Mouse (Mus musculus): Measurements from ENCODE around the gene Tubb4b. TPM values are rescaled to one million over a fixed set of nuclear protein-coding genes. Genes with fewer than 3 reads are reported as not detected.

Tubb4b gene
- polyA plus RNA-seq, 1 experiment: 449 TPM

DNA sequence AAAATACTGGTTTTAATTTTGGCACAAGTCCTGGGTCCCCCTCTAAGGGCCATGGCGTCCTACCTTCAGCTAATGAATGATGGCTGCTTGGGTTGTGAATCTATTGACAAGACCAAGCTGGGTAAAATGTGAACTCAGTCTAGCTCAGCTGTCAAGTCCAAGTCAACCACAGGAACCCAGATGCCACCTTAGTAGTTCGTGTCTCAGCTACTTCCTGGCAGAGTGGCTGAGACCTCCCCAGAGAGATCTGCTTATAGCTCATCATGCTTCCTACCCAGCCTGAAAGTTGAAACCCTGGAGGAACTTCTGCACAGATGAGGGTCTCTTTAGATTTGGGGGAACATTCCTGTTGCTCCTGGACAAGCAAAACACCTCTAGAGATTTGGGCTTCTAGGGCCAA lies 41.2 kb downstream of the Tubb4b start:
- TF ChIP-seq CTCF (IDR thresholded peaks at IDR 0.05; ENCODE audit: borderline replicate concordance, extremely low read depth, insufficient read depth, insufficient read length) (no peak), POLR2A (IDR thresholded peaks at IDR 0.05; ENCODE audit: borderline replicate concordance, extremely low read depth, insufficient read depth, insufficient read length, poor library complexity, severe bottlenecking) (no peak)
- peak; percentile 13 for DNase-seq (ENCODE audit: low read depth)

GRCm38 (mm10) chr2:25182664-25183063 lies 41.8 kb downstream of the Tubb4b start:
- no peak for TF ChIP-seq CTCF (IDR thresholded peaks at IDR 0.05; ENCODE audit: borderline replicate concordance, extremely low read depth, insufficient read depth, insufficient read length)
- peak; percentile 21; the same call in 1 of the 2 replicates for TF ChIP-seq POLR2A (IDR thresholded peaks at IDR 0.05; ENCODE audit: borderline replicate concordance, extremely low read depth, insufficient read depth, insufficient read length, poor library complexity, severe bottlenecking)
- peak; percentile 93 for DNase-seq (ENCODE audit: low read depth)

DNA sequence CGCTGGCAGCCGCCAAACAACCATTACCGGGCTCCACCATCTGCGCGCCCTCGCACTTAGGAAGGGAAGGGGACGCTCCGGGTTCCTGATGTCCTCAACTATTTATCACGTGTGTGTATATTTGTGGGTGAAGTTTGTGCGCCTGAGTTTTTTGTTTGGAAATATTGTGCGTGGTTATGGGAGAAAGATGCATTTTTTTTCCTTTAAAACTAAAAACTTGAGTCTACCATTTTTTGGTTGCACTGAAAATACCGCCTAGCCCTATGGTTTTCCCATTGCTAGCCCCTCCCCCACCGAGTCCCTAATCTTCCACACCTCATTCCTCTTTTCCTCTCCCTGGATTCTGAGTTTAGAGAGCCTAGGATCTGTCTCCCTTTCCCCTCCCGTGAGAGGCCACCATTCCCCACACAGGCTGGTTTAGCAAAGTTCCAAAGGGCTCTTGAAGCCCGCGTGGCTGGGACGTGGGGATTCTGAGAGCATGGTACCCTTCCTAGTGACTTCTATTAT lies 42.6 kb downstream of the Tubb4b start:
- TF ChIP-seq POLR2A (IDR thresholded peaks at IDR 0.05; ENCODE audit: borderline replicate concordance, extremely low read depth, insufficient read depth, insufficient read length, poor library complexity, severe bottlenecking) (0 out of 2 replicates have a peak, but pooled peaks have one; percentile 10), CTCF (IDR thresholded peaks at IDR 0.05; ENCODE audit: borderline replicate concordance, extremely low read depth, insufficient read depth, insufficient read length) (no peak)
- peak; percentile 43 for DNase-seq (ENCODE audit: low read depth)

- DNase-seq (ENCODE audit: low read depth): peak; percentile 80
- no peak for TF ChIP-seq POLR2A (IDR thresholded peaks at IDR 0.05; ENCODE audit: borderline replicate concordance, extremely low read depth, insufficient read depth, insufficient read length, poor library complexity, severe bottlenecking)
- TF ChIP-seq CTCF (IDR thresholded peaks at IDR 0.05; ENCODE audit: borderline replicate concordance, extremely low read depth, insufficient read depth, insufficient read length): no peak
Measured at GRCm38 (mm10) chr2:25180973-25181890, 43.3 kb downstream of the Tubb4b start.

GRCm38 (mm10) chr2:25180478-25180903 lies 44.0 kb downstream of the Tubb4b start, which contains the start of gene Nrarp:
TSS of gene Nrarp (plus strand) at chr2:25180758.
- peak; percentile 38; the same call in 1 of the 2 replicates for TF ChIP-seq CTCF (IDR thresholded peaks at IDR 0.05; ENCODE audit: borderline replicate concordance, extremely low read depth, insufficient read depth, insufficient read length)
- peak; percentile 40; the same call in 1 of the 2 replicates for TF ChIP-seq POLR2A (IDR thresholded peaks at IDR 0.05; ENCODE audit: borderline replicate concordance, extremely low read depth, insufficient read depth, insufficient read length, poor library complexity, severe bottlenecking)
- peak; percentile 98 for DNase-seq (ENCODE audit: low read depth)

GRCm38 (mm10) chr2:25179566-25180217 lies 44.8 kb downstream of the Tubb4b start:
- TF ChIP-seq CTCF (IDR thresholded peaks at IDR 0.05; ENCODE audit: borderline replicate concordance, extremely low read depth, insufficient read depth, insufficient read length): no peak
- TF ChIP-seq POLR2A (IDR thresholded peaks at IDR 0.05; ENCODE audit: borderline replicate concordance, extremely low read depth, insufficient read depth, insufficient read length, poor library complexity, severe bottlenecking): no peak
- peak; percentile 27 for DNase-seq (ENCODE audit: low read depth)

DNA sequence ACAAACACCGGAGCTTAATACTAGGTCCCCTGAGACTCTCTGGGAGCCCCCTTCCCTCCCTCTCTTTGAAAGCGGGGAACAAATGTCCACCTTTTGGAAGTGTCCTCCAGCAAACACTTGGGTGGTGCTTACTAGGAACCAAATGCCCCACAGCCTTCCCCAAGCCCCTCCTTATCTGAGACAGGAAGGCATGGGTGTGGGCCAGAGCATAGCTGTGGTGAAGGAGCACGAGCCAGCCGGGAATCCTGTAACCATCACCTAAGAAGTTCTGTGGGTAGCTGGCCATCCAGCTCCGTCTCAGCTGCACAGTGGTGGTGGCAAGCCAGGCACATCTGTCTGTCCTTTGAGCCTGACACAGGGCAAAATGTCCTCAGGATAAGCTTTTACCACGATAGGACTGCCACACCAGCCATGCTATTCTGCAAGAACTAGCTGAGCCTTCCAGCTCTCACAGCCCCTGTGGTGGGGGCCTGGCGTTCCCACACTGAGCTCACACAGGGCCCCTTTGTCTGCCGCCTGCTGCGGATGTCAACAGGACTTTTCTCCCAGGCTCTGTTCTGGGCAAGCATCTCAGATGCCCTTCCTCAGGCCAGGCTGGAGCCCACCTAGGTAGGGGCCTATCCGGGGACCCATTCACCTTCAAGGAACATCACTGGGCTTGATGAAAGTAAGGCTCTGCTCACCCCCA lies 46.1 kb downstream of the Tubb4b start:
- DNase-seq (ENCODE audit: low read depth): peak; percentile 85
- TF ChIP-seq CTCF (IDR thresholded peaks at IDR 0.05; ENCODE audit: borderline replicate concordance, extremely low read depth, insufficient read depth, insufficient read length) (no peak), POLR2A (IDR thresholded peaks at IDR 0.05; ENCODE audit: borderline replicate concordance, extremely low read depth, insufficient read depth, insufficient read length, poor library complexity, severe bottlenecking) (no peak)

GRCm38 (mm10) chr2:25177685-25178084 lies 46.8 kb downstream of the Tubb4b start:
- DNase-seq (ENCODE audit: low read depth): peak; percentile 92
- TF ChIP-seq CTCF (IDR thresholded peaks at IDR 0.05; ENCODE audit: borderline replicate concordance, extremely low read depth, insufficient read depth, insufficient read length) (no peak), POLR2A (IDR thresholded peaks at IDR 0.05; ENCODE audit: borderline replicate concordance, extremely low read depth, insufficient read depth, insufficient read length, poor library complexity, severe bottlenecking) (no peak)

DNA sequence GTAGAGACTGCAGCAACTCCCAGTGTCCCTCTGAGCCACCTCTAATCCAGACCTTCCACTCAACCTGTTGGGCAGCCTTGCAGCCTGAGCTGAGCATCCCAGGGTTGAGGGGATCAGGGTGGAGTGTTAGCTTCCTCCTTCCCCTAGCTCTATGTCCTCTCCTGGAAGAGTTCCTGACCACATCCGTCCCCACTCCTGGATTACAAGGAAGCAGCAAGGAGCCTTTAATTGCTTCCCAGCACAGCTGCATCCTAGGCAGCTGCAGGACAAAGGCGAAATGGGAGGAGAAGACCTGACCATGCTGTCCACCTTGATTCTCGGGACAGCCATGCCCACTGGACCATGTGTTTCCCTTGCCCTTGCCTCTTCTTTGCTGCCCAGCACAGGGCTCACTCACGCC lies 47.4 kb downstream of the Tubb4b start:
- TF ChIP-seq CTCF (IDR thresholded peaks at IDR 0.05; ENCODE audit: borderline replicate concordance, extremely low read depth, insufficient read depth, insufficient read length) (no peak), POLR2A (IDR thresholded peaks at IDR 0.05; ENCODE audit: borderline replicate concordance, extremely low read depth, insufficient read depth, insufficient read length, poor library complexity, severe bottlenecking) (no peak)
- DNase-seq (ENCODE audit: low read depth): no peak

DNA sequence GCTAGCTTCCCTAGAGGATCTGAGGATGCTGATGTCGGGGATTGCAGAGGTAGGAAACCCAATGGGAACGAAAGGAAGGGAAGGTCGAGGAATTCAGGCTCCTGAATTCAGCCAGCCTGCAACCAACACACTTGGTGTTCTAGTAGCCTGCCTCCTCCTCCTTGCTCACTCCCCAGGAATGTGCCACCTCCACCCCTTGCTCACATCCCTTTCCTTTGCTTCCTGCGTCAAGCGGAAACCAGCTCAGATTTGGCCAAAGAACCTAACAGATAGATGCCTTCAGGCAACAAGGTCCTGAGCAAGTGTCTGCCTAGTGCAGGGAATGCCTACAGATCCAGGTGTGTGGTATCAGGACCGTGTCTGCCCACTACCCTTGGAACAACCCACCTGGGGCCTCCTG lies 47.9 kb downstream of the Tubb4b start:
- TF ChIP-seq CTCF (IDR thresholded peaks at IDR 0.05; ENCODE audit: borderline replicate concordance, extremely low read depth, insufficient read depth, insufficient read length) (no peak), POLR2A (IDR thresholded peaks at IDR 0.05; ENCODE audit: borderline replicate concordance, extremely low read depth, insufficient read depth, insufficient read length, poor library complexity, severe bottlenecking) (no peak)
- no peak for DNase-seq (ENCODE audit: low read depth)
